Mouse (Mus musculus): Measurements from ENCODE around the gene Wwox.

The Wwox gene

GRCm38 (mm10) chr8:114927917-114928316, 488.5 kb downstream of the Wwox start:
- no peak for DNase-seq

- no peak for DNase-seq
Observed at GRCm38 (mm10) chr8:114929597-114929996, 490.1 kb downstream of the Wwox start.

DNA sequence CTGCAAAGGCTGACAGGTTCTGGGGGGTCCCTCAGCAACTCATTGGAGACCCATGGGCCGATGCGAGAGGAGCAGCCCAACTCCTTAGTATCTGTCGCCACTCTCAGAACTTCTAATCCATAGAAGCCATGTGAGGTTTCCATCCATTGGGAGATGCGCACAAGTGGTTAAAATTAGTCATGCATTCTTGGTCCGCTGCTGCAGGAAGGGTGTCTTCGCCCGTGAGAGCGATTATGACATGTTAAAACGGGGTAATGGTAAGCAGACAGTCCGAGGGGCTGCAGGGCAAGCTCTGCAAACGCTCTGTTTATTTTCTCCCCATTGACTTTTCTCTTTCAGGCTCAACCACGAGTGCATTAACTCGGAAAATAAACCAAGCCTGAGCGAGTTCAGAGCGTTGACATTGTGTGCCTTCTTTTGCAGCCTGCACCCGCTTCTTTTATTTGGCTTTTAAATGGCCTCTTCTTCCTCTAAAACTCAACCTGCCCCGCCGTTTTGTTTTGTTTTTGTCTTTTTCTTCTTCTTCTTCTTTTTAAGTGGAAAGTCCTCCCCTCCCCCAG, 492.7 kb downstream of the Wwox start:
- no peak for DNase-seq

- DNase-seq = no peak
Observed at GRCm38 (mm10) chr8:114933248-114933647, 493.8 kb downstream of the Wwox start.

GRCm38 (mm10) chr8:114936887-114937286, 497.4 kb downstream of the Wwox start:
- no peak for DNase-seq

DNA sequence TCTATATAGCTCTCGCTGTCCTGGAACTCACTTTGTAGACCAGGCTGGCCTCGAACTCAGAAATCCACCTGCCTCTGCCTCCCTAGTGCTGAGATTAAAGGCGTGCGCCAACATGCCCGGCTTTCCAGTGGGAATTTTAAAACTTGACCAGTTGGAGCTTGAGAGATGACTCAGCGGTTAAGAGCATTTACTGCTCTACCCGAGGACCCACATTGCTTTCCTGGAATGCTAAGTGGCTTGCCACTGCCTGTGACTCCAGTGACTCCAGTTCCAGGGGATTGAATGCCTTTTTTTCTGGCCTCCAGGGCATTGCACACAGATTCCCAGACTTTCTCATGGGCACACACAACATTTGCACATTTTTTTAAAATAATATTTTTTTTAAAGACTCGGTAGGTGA, 499.9 kb downstream of the Wwox start:
- DNase-seq = no peak

DNA sequence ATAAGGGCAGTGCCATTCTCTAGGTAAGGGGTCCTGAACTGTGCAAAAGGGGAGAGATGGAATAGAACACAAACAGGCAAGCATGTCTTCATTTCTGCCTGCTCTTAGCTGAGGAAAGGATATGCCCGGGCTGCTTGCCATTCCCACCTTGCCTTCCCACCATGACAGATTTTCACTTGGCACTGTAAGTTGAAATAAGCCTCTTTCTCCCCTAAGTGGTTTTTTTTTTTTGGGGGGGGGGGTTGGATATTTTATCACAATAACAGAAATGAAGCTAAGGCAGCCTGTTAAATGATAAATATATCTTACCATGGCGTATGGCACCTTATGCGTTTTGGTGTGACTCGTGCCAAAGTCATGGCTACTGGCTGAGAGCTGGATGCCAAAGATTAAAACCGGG, 501.6 kb downstream of the Wwox start:
- DNase-seq = no peak

- DNase-seq = no peak
Observed at GRCm38 (mm10) chr8:114941644-114942043, 502.2 kb downstream of the Wwox start.

DNA sequence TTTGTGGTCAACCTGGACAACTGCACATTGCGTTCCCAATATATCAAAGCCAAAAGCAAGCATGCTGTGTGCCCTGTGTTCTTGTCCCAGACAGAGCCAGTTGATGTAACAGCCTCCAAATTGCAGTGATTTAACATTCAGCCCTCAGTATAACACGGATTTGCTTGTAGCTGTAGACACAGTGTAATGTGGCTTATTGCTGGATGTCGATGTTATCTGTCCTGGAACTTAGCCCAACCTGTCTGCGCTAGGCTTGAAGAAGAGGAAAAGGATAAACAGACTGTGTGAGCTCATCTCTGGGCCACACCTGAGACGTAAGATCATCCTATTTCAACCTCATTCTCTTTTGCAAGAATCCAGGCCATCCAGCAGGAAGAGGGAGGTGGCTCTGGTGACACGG, 508.5 kb downstream of the Wwox start:
- DNase-seq = no peak

GRCm38 (mm10) chr8:114956377-114957168, 517.1 kb downstream of the Wwox start:
- no peak for DNase-seq

DNA sequence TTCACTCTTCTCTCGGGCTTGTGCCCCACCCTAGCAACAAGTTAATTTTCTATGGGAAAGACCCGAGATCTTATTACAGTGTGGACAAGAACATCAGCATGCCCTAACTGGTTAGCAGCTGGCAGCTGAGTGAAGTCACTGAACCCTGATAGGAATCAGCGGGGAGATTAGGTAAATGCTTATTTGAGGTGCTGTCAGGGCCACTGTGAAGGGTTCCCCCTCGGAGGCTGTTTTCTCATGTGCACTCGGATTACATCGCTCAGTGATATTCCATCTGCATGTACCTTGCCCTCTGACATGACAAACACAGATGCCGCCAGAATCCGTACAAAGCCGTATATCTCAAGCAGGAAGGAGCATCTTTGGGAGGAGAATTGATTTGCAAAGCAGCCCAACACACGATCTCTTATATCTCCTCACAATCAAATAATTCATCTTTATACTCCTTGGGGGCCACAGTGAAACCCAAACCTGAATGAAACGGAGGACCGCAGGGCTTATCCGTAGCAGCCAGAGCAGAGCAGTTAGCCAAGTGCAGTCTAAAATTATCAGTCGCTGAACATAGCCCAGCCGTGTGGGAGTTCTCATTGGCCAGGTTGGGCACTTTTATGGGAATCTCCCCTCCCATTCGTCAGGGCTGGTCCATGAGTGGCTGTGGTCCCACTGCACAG, 519.1 kb downstream of the Wwox start:
- DNase-seq = no peak

DNA sequence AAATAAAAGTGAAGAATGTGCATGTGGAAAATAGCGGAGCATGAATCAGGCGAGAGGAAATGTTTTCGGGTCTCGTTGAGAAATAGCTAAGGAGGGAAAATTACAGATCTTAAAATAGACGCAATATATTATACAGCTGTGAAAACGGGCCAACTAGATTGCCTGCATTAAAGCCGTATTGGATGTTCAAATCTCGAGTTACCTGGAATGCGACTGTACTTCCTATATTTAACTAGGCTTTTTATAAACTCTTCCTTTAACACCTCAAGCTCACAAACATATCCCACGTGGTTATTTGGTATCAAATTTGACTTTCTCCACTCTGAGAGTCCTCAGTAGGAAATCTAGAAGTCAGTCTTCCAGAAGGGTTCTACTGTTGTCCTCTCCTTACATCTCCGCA, 520.0 kb downstream of the Wwox start:
- DNase-seq = no peak

DNA sequence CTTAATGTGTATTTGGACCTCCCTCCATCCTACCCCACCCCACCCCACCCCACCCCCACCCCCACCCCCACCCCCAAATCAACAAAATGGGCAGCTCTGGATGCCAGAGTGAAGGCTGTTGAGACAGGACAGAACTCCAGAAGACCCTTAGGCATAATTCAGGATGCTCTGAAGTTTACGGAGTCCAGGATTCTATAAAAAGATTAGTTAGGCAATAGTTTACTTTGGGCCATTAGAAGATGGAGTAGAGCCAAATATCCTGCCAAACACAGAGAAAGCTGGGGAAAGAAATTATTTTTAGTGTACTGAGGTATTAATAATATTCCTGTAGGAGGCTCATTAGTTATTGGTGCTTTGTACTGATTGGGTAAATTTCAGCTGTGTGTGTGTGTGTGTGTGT, 523.0 kb downstream of the Wwox start:
- no peak for DNase-seq

GRCm38 (mm10) chr8:114963282-114963681, 523.8 kb downstream of the Wwox start:
- no peak for DNase-seq

DNA sequence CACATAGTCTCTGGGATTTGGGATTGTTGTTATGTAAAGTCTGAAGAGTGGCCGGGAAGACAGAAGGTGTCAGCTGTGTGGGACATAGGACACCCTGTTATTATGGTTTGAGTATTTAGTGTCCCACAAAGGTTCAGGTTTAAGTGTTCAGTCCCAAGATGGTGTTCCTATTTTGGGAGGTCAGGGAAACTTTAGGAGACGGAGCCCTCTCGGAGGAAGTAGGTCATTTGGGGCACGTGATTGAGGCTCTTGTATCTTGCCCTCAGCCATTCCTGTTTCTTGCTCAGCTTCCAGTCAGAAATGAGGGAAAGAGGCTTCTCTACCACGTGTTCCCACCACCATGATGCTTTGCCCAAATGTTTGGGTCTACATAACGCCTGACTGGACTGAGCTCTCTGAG, 524.8 kb downstream of the Wwox start:
- DNase-seq = no peak

GRCm38 (mm10) chr8:114968842-114969241, 529.4 kb downstream of the Wwox start:
- DNase-seq = no peak

DNA sequence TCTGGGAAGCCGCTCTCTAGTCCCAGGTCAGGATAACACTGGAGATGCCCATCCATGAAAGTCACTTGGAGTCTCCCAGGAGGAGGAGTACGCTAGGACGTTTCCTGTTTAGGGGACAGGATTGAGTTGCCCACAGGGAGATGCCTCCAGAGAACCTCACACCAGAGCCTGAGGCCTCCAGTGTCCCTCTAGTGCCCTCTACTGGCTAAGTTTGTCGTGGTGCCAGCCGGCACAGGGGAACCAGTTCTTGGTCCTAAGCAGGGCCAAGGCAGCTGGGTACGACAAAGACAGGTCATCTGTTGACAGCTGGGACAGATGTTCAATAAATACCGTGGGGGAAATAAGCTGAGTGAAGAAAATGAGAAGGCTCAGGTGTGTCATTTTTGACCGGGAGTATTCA, 531.9 kb downstream of the Wwox start:
- peak; percentile 49 to 70 for DNase-seq

- DNase-seq = no peak
Observed at GRCm38 (mm10) chr8:114973002-114973461, 533.6 kb downstream of the Wwox start.

DNA sequence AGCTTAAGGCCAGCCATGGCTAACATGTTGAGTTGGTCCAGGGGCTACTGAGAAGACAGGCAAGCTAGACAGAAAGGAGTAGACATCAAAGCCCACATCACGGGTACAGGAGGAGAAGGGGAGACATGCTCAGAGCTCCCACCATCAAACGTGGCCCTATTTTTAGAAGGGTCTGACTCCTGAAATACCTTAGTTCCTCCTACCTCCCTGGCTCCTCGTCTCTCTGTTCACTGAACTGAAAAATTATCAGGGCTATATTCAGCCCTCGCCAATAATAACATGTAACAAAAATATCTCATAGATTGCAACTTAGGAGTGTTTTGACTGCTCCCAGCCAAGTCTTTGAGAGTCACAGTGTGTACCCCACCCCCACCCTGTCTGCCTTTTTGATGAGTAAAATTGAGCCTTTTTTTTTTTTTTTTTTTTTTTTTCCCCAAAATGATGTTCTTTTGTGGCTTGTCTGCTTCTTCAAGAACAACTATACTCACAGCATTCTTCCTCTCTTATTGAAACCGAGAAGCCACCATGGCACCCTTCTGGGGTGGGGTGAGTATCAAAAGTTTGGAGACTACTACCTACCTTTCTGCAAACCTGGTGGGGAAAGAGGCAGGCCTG, 535.0 kb downstream of the Wwox start:
- no peak for DNase-seq

- no peak for DNase-seq
Observed at GRCm38 (mm10) chr8:114977746-114978145, 538.3 kb downstream of the Wwox start.

DNA sequence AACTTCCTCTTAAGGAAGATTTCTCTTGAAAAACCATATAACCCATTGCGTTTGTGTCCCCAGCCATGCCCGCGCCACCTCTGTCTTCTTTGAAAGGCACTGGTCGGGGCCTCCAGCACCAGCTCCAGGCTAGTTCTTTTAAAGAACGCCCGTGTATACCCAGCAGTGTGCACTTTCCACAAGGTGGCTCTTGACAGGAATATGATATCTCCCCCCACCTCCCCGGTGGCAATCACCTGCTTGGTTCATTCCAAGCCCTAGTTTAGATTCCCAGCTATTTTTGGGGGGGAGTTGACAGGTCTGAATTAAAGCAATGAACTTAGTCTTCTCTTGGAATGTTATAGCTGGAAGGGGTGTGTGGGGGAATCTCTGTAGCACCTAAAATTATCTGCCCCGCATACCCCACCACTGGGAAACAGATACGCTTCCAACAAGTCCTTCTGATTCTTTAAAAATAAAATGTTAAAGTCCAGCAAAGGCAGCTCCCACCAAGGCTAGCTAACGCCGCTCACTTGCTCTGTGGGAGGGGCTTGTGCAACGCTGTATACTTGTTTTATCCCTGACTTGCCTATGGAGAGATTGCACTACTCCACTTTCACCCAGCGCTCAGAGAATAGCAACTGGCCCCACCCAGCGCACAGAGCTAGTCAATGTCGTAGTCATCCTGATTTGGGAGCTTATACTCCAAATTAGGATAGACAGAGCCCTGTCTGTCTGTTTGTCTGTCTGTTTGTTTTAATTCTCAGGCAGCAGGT, 538.9 kb downstream of the Wwox start:
- no peak for DNase-seq

GRCm38 (mm10) chr8:114979671-114980070, 540.2 kb downstream of the Wwox start:
- DNase-seq = no peak

- DNase-seq = no peak
Observed at GRCm38 (mm10) chr8:114982762-114983161, 543.3 kb downstream of the Wwox start.

All from spleen, adult 18-20 months (tissue).